Mouse (Mus musculus) spleen, adult 18-20 months (tissue): ENCODE measurements at regions not wholly inside any gene's neighbourhood (a gene's known extent, or its start where the extent isn't known, plus 50 kb on each side); places are given as distances from the start of the nearest gene placed in this dataset.

Source experiments
- DNase-seq, 2 experiments: peaks; one replicate each; pipeline ENCODE4 v3.0.0; 2022; ENCODE audit warnings: mixed read lengths in 2 of 2

- DNase-seq, result no peak
Observed at GRCm38 (mm10) chr13:118849541-118849940, 179.9 kb downstream of the Fgf10 start.

- no peak for DNase-seq
Observed at GRCm38 (mm10) chr13:118850708-118851107, 181.1 kb downstream of the Fgf10 start.

GRCm38 (mm10) chr13:118886339-118886810, 216.8 kb downstream of the Fgf10 start:
- DNase-seq, result no peak

GRCm38 (mm10) chr13:118895079-118895478, 225.5 kb downstream of the Fgf10 start:
- DNase-seq, result no peak

- no peak for DNase-seq
Observed at GRCm38 (mm10) chr13:118901950-118902349, 232.4 kb downstream of the Fgf10 start.

GRCm38 (mm10) chr13:118910351-118910750, 240.8 kb downstream of the Fgf10 start:
- no peak for DNase-seq

- no peak for DNase-seq
Observed at GRCm38 (mm10) chr13:118940786-118941185, 271.2 kb downstream of the Fgf10 start.

GRCm38 (mm10) chr13:118966120-118966676, 296.6 kb downstream of the Fgf10 start:
- no peak for DNase-seq

- no peak for DNase-seq
Observed at GRCm38 (mm10) chr13:118967707-118968106, 298.1 kb downstream of the Fgf10 start.

- no peak for DNase-seq
Observed at GRCm38 (mm10) chr13:118975008-118975407, 305.4 kb downstream of the Fgf10 start.

- DNase-seq, result no peak
Observed at GRCm38 (mm10) chr13:118975519-118975918, 305.9 kb downstream of the Fgf10 start.

GRCm38 (mm10) chr13:118979505-118979904, 309.9 kb downstream of the Fgf10 start:
- DNase-seq, result no peak

GRCm38 (mm10) chr13:118981196-118981810, 311.7 kb downstream of the Fgf10 start:
- DNase-seq, result no peak

- DNase-seq, result no peak
Observed at GRCm38 (mm10) chr13:118985285-118985684, 315.7 kb downstream of the Fgf10 start.

GRCm38 (mm10) chr13:119025305-119025975, 355.8 kb downstream of the Fgf10 start:
- no peak for DNase-seq

GRCm38 (mm10) chr13:119039616-119040015, 370.0 kb downstream of the Fgf10 start:
- DNase-seq, result no peak

- no peak for DNase-seq
Observed at GRCm38 (mm10) chr13:119045112-119045511, 375.5 kb downstream of the Fgf10 start.

- no peak for DNase-seq
Observed at GRCm38 (mm10) chr13:119068745-119069580, 359.4 kb upstream of the Paip1 start.

- DNase-seq, result no peak
Observed at GRCm38 (mm10) chr13:119069581-119069936, 358.8 kb upstream of the Paip1 start.

GRCm38 (mm10) chr13:119079243-119079642, 349.2 kb upstream of the Paip1 start:
- no peak for DNase-seq

- DNase-seq, result no peak
Observed at GRCm38 (mm10) chr13:119081691-119082090, 346.7 kb upstream of the Paip1 start.

GRCm38 (mm10) chr13:119117906-119118305, 310.5 kb upstream of the Paip1 start:
- no peak for DNase-seq

GRCm38 (mm10) chr13:119118382-119118781, 310.0 kb upstream of the Paip1 start:
- DNase-seq, result no peak
